Mouse (Mus musculus) MEL (cell line): ENCODE results near the gene Ccdc162. TPM values are rescaled to one million over a fixed set of nuclear protein-coding genes. Genes with fewer than 3 reads are reported as not detected.

Source experiments
- DNase-seq: peaks from one replicate; pipeline ENCODE4 v3.0.0; 2011; ENCODE audit warnings: low read depth, low spot score
- H3K27ac ChIP-seq: 2 replicates; pipeline ENCODE4 v1.5.1; 2012; ENCODE audit warnings: low read depth, mild to moderate bottlenecking, control low read depth, low read length, moderate library complexity; ENCODE audit not compliant: control insufficient read depth
- H3K27me3 ChIP-seq, 2 experiments: fragments of 150-350 bp in 1 of 2; sonication (generic) in 1 of 2; 2 replicates each; pipeline ENCODE4 v1.6.1; 2012; ENCODE audit warnings: low read length in 2 of 2, mild to moderate bottlenecking in 2 of 2, improper control_type of control experiment in 1 of 2, moderate library complexity in 1 of 2; ENCODE audit not compliant: insufficient read depth in 2 of 2, control insufficient read depth in 1 of 2
- H3K36me3 ChIP-seq, 2 experiments: 2 replicates each; pipeline ENCODE4 v1.6.1; 2012 to 2014; ENCODE audit warnings: low read length in 2 of 2, improper control_type of control experiment in 1 of 2, inconsistent platforms in 1 of 2, mild to moderate bottlenecking in 1 of 2; ENCODE audit not compliant: insufficient read depth in 2 of 2, control insufficient read depth in 1 of 2
- H3K4me1 ChIP-seq, 2 experiments: fragments of 150-350 bp in 1 of 2; sonication (generic) in 1 of 2; 2 replicates each; pipeline ENCODE4 v1.6.1; 2012; ENCODE audit warnings: low read length in 2 of 2, improper control_type of control experiment in 1 of 2, mild to moderate bottlenecking in 1 of 2; ENCODE audit not compliant: insufficient read depth in 2 of 2, control insufficient read depth in 1 of 2
- H3K4me3 ChIP-seq, 2 experiments: fragments of 150-350 bp in 1 of 2; sonication (generic) in 1 of 2; 2 replicates each; pipeline ENCODE4 v1.5.1; 2012; ENCODE audit warnings: low read depth in 2 of 2, low read length in 2 of 2, mild to moderate bottlenecking in 2 of 2, moderate library complexity in 2 of 2, control low read depth in 1 of 2, improper control_type of control experiment in 1 of 2; ENCODE audit not compliant: control insufficient read depth in 1 of 2, insufficient read depth in 1 of 2
- H3K79me2 ChIP-seq: 2 replicates; pipeline ENCODE4 v1.6.1; 2012; ENCODE audit warnings: mild to moderate bottlenecking, low read length, moderate library complexity; ENCODE audit not compliant: control insufficient read depth, poor library complexity, insufficient read depth
- H3K9ac ChIP-seq: 2 replicates; pipeline ENCODE4 v1.6.1; 2012; ENCODE audit warnings: low read depth, mild to moderate bottlenecking, control low read depth, low read length, moderate library complexity; ENCODE audit not compliant: control insufficient read depth, poor library complexity, severe bottlenecking
- H3K9me3 ChIP-seq: fragments of 150-350 bp; sonication (generic); replicated peaks from 2 replicates; pipeline ENCODE4 v1.6.1; 2012; ENCODE audit warnings: mild to moderate bottlenecking, low read length, improper control_type of control experiment, moderate library complexity; ENCODE audit not compliant: insufficient read depth
- BHLHE40 ChIP-seq: IDR thresholded peaks from 2 replicates; pipeline ENCODE4 v1.6.1; 2012; ENCODE audit warnings: low read depth, mild to moderate bottlenecking, inconsistent platforms, low read length, improper control_type of control experiment, borderline replicate concordance
- CHD2 ChIP-seq: IDR thresholded peaks from 2 replicates; pipeline ENCODE4 v1.6.1; 2011; ENCODE audit warnings: low read length, improper control_type of control experiment
- E2F4 ChIP-seq: IDR thresholded peaks from 2 replicates; pipeline ENCODE4 v1.6.1; 2011; ENCODE audit warnings: low read depth, low read length, improper control_type of control experiment, borderline replicate concordance
- EP300 ChIP-seq, 2 experiments: IDR thresholded peaks; 2 replicates each; pipeline ENCODE4 v1.6.1; 2011; ENCODE audit warnings: improper control_type of control experiment in 2 of 2, low read length in 2 of 2, low read depth in 1 of 2, mild to moderate bottlenecking in 1 of 2
- GABPA ChIP-seq: IDR thresholded peaks from 2 replicates; pipeline ENCODE4 v1.6.1; 2012; ENCODE audit warnings: low read depth, mild to moderate bottlenecking, inconsistent platforms, low read length, improper control_type of control experiment, moderate library complexity
- GATA1 ChIP-seq: IDR thresholded peaks from 2 replicates; pipeline ENCODE4 v1.6.1; 2011; ENCODE audit warnings: low read depth, low read length, improper control_type of control experiment
- HCFC1 ChIP-seq: IDR thresholded peaks from 2 replicates; pipeline ENCODE4 v1.6.1; 2012; ENCODE audit warnings: low read depth, mild to moderate bottlenecking, inconsistent platforms, low read length, improper control_type of control experiment, moderate library complexity
- KAT2A ChIP-seq: conservative IDR thresholded peaks from 2 replicates; pipeline ENCODE4 v1.6.1; 2012; ENCODE audit warnings: low read depth, low read length, improper control_type of control experiment, inconsistent platforms
- MEF2A ChIP-seq: IDR thresholded peaks from 2 replicates; pipeline ENCODE4 v1.6.1; 2014; ENCODE audit warnings: low read depth, mild to moderate bottlenecking, inconsistent platforms, low read length, improper control_type of control experiment; ENCODE audit not compliant: poor library complexity, insufficient replicate concordance, severe bottlenecking; ENCODE audit errors: extremely low read depth
- MXI1 ChIP-seq: IDR thresholded peaks from 2 replicates; pipeline ENCODE4 v1.6.1; 2011; ENCODE audit warnings: mild to moderate bottlenecking, low read depth, low read length, improper control_type of control experiment
- MYB ChIP-seq: IDR thresholded peaks from 2 replicates; pipeline ENCODE4 v1.6.1; 2011; ENCODE audit warnings: mild to moderate bottlenecking, low read depth, low read length, improper control_type of control experiment
- NELFE ChIP-seq: IDR thresholded peaks from 2 replicates; pipeline ENCODE4 v1.6.1; 2011; ENCODE audit warnings: low read depth, low read length, improper control_type of control experiment
- NRF1 ChIP-seq: IDR thresholded peaks from 2 replicates; pipeline ENCODE4 v1.6.1; 2014; ENCODE audit warnings: low read depth, mild to moderate bottlenecking, inconsistent platforms, low read length, improper control_type of control experiment, moderate library complexity; ENCODE audit not compliant: poor library complexity, insufficient read depth, severe bottlenecking
- POLR2A ChIP-seq, 2 experiments: IDR thresholded peaks; 2 replicates each; pipeline ENCODE4 v1.6.1; 2011 to 2012; ENCODE audit warnings: low read length in 2 of 2, mild to moderate bottlenecking in 2 of 2, control low read depth in 1 of 2, improper control_type of control experiment in 1 of 2, low read depth in 1 of 2, moderate library complexity in 1 of 2; ENCODE audit not compliant: control insufficient read depth in 1 of 2, insufficient read depth in 1 of 2, poor library complexity in 1 of 2
- POLR2AphosphoS5 ChIP-seq: IDR thresholded peaks from 2 replicates; pipeline ENCODE4 v1.6.1; 2012; ENCODE audit warnings: low read depth, borderline replicate concordance, mild to moderate bottlenecking, inconsistent platforms, low read length, moderate library complexity, mixed read lengths
- RCOR1 ChIP-seq: IDR thresholded peaks from 2 replicates; pipeline ENCODE4 v1.6.1; 2012; ENCODE audit warnings: low read depth, mild to moderate bottlenecking, inconsistent platforms, low read length, improper control_type of control experiment
- SIN3A ChIP-seq: IDR thresholded peaks from 2 replicates; pipeline ENCODE4 v1.6.1; 2012; ENCODE audit warnings: low read length, improper control_type of control experiment, inconsistent platforms
- TBP ChIP-seq: IDR thresholded peaks from 2 replicates; pipeline ENCODE4 v1.8.0; 2011; ENCODE audit warnings: low read depth, low read length, improper control_type of control experiment
- USF1 ChIP-seq: IDR thresholded peaks from 2 replicates; pipeline ENCODE4 v1.6.1; 2014; ENCODE audit warnings: low read depth, mild to moderate bottlenecking, inconsistent platforms, low read length, improper control_type of control experiment, moderate library complexity
- USF2 ChIP-seq, 2 experiments: IDR thresholded peaks; 2 replicates each; pipeline ENCODE4 v1.6.1; 2011 to 2012; ENCODE audit warnings: improper control_type of control experiment in 2 of 2, low read length in 2 of 2, borderline replicate concordance in 1 of 2, inconsistent platforms in 1 of 2, low read depth in 1 of 2, mild to moderate bottlenecking in 1 of 2; ENCODE audit not compliant: insufficient read depth in 1 of 2
- ZKSCAN1 ChIP-seq: IDR thresholded peaks from 2 replicates; pipeline ENCODE4 v1.6.1; 2012; ENCODE audit warnings: low read depth, mild to moderate bottlenecking, inconsistent platforms, low read length, improper control_type of control experiment, moderate library complexity
- ZMIZ1 ChIP-seq: IDR thresholded peaks from 2 replicates; pipeline ENCODE4 v1.6.1; 2012; ENCODE audit warnings: low read depth, mild to moderate bottlenecking, inconsistent platforms, low read length, improper control_type of control experiment, moderate library complexity
- ZNF384 ChIP-seq: IDR thresholded peaks from 2 replicates; pipeline ENCODE4 v1.6.1; 2012; ENCODE audit warnings: low read depth, mild to moderate bottlenecking, inconsistent platforms, low read length, improper control_type of control experiment
- polyA plus RNA-seq, 2 experiments: library from polyadenylated mRNA; stranded (reverse) in 1 of 2; unstranded in 1 of 2; fragments of >175 nt in 1 of 2; fragments of >200 nt in 1 of 2; gene quantifications; 2 replicates each; pipeline versions ENCODE4 v1.2.1 to v1.2.4; 2012; ENCODE audit warnings: low replicate concordance in 2 of 2, low read depth in 1 of 2; ENCODE audit not compliant: insufficient read length in 2 of 2, insufficient read depth in 1 of 2, missing spikeins in 1 of 2
- total RNA-seq: library from RNA; depleted of rRNA; stranded (reverse); fragments of 300-350 nt; gene quantifications from 2 replicates; pipeline ENCODE4 v1.2.3, GENCODE M21; 2012

Ccdc162 gene
- total and polyA plus RNA-seq, 3 experiments, result 0.06 TPM; not detected in 2

GRCm38 (mm10) chr10:41489294-41489693 is 227.1 kb downstream of the Ccdc162 start:
- H3K4me3 ChIP-seq, result no peak overlapping the region
- TF ChIP-seq HCFC1, result no peak
- TF ChIP-seq MEF2A, result no peak
- TF ChIP-seq NRF1, result no peak
- no peak for TF ChIP-seq MYB
- no peak for TF ChIP-seq NELFE
- TF ChIP-seq ZNF384, result no peak
- TF ChIP-seq E2F4, result no peak
- no peak for TF ChIP-seq GATA1
- no peak for TF ChIP-seq KAT2A
- no peak for TF ChIP-seq BHLHE40
- TF ChIP-seq TBP, result no peak
- TF ChIP-seq MXI1, result no peak
- TF ChIP-seq EP300 (IDR thresholded peaks at IDR 0.05; ENCODE audit: low read depth in 1 of 2, low read length in 2 of 2), result no peak
- no peak for TF ChIP-seq ZKSCAN1
- TF ChIP-seq POLR2AphosphoS5, result no peak
- H3K9ac ChIP-seq, result no peak overlapping the region
- H3K4me1 ChIP-seq, result no peaks in the 10 kb centered on the region
- no peaks in the 10 kb centered on the region for H3K79me2 ChIP-seq
- peaks cover 0 to 6% of the 10 kb centered on the region in 2 experiments; a peak in 3 of 4 replicates for H3K27me3 ChIP-seq
- H3K9me3 ChIP-seq, result no peaks in the 10 kb centered on the region
- H3K36me3 ChIP-seq, result no peaks in the 10 kb centered on the region
- no peak overlapping the region for H3K27ac ChIP-seq
- no peak for DNase-seq

GRCm38 (mm10) chr10:41488877-41489276 is 227.6 kb downstream of the Ccdc162 start:
- Histone ChIP-seq H3K27ac (no peak overlapping the region), H3K9ac (no peak overlapping the region), H3K4me1 (no peaks in the 10 kb centered on the region), H3K27me3 (peaks cover 0 to 2% of the 10 kb centered on the region in 2 experiments; a peak in 3 of 4 replicates), H3K9me3 (no peaks in the 10 kb centered on the region), H3K36me3 (no peaks in the 10 kb centered on the region), H3K79me2 (no peaks in the 10 kb centered on the region), H3K4me3 (no peak overlapping the region)
- no peak for DNase-seq
- no peak for TF ChIP-seq POLR2AphosphoS5
- no peak for TF ChIP-seq NELFE
- no peak for TF ChIP-seq RCOR1
- TF ChIP-seq ZMIZ1, result no peak
- no peak for TF ChIP-seq SIN3A
- TF ChIP-seq GABPA, result no peak
- no peak for TF ChIP-seq BHLHE40
- TF ChIP-seq MXI1, result no peak
- no peak for TF ChIP-seq USF2 (IDR thresholded peaks at IDR 0.05; ENCODE audit: borderline replicate concordance in 1 of 2, insufficient read depth in 1 of 2, low read depth in 1 of 2, low read length in 2 of 2)
- TF ChIP-seq TBP, result no peak
- no peak for TF ChIP-seq CHD2
- no peak for TF ChIP-seq USF1
- TF ChIP-seq POLR2A (IDR thresholded peaks at IDR 0.05; ENCODE audit: control insufficient read depth in 1 of 2, insufficient read depth in 1 of 2, low read depth in 1 of 2, low read length in 2 of 2, poor library complexity in 1 of 2), result no peak
